Mouse (Mus musculus) spleen, postnatal 36 days (tissue): ENCODE measurements around the gene Map2k2.
"Not testable (repeated sequence)": the region's sequence is repeated elsewhere in the genome, so short reads cannot be mapped to it uniquely, and the experiment has no call there.

ENCODE experiments used
- DNase-seq, 2 experiments: peaks; one replicate each; pipeline ENCODE4 v3.0.0; 2022; ENCODE audit warnings: low spot score in 2 of 2, mixed read lengths in 1 of 2

Gene Map2k2

GRCm38 (mm10) chr10:81105565-81106112 is at the start of gene Map2k2:
TSS of gene Map2k2 (plus strand) at chr10:81105915.
- DNase-seq: peak; percentile 96 to 98

GRCm38 (mm10) chr10:81057406-81058130 is 48.1 kb upstream of the Map2k2 start:
- DNase-seq: no peak

- DNase-seq: no peak
Measured at GRCm38 (mm10) chr10:81058896-81059295, 46.8 kb upstream of the Map2k2 start.

- peak; percentile 97 to 98 for DNase-seq
Measured at GRCm38 (mm10) chr10:81059603-81060543, 45.8 kb upstream of the Map2k2 start, which contains the start of gene Sgta. TSS of gene Sgta (minus strand) at chr10:81060181.

- no peak for DNase-seq
Measured at GRCm38 (mm10) chr10:81062710-81063109, 43.0 kb upstream of the Map2k2 start.

- not testable (repeated sequence) for DNase-seq
Measured at GRCm38 (mm10) chr10:81064519-81064918, 41.2 kb upstream of the Map2k2 start.

GRCm38 (mm10) chr10:81068706-81069105 is 37.0 kb upstream of the Map2k2 start:
- DNase-seq: no peak

- DNase-seq: peak; percentile 98 to 99
Measured at GRCm38 (mm10) chr10:81069836-81070235, 35.9 kb upstream of the Map2k2 start, which contains the start of gene Thop1. TSS of gene Thop1 (plus strand) at chr10:81070035.

GRCm38 (mm10) chr10:81072290-81072689 is 33.4 kb upstream of the Map2k2 start:
- no peak for DNase-seq

- DNase-seq: no peak
Measured at GRCm38 (mm10) chr10:81073464-81073863, 32.3 kb upstream of the Map2k2 start.

GRCm38 (mm10) chr10:81075734-81076133 is 30.0 kb upstream of the Map2k2 start:
- DNase-seq: no peak

- DNase-seq: no peak
Measured at GRCm38 (mm10) chr10:81076356-81076755, 29.4 kb upstream of the Map2k2 start.

GRCm38 (mm10) chr10:81077916-81078315 is 27.8 kb upstream of the Map2k2 start:
- no peak for DNase-seq

GRCm38 (mm10) chr10:81080008-81080655 is 25.6 kb upstream of the Map2k2 start:
- no peak for DNase-seq

- DNase-seq: peak; percentile 54 to 62
Measured at GRCm38 (mm10) chr10:81082168-81082960, 23.4 kb upstream of the Map2k2 start.

- DNase-seq: peak in 1 of 2 experiments; percentile 45
Measured at GRCm38 (mm10) chr10:81087021-81087420, 18.7 kb upstream of the Map2k2 start.

GRCm38 (mm10) chr10:81089216-81089615 is 16.5 kb upstream of the Map2k2 start:
- DNase-seq: no peak

- no peak for DNase-seq
Measured at GRCm38 (mm10) chr10:81090621-81091020, 15.1 kb upstream of the Map2k2 start.

GRCm38 (mm10) chr10:81092465-81093250 is 13.1 kb upstream of the Map2k2 start:
- DNase-seq: no peak
